Mouse (Mus musculus) C2C12 (cell line): Measurements from ENCODE around the gene Spef2. TPM values are rescaled to one million over a fixed set of nuclear protein-coding genes. Genes with fewer than 3 reads are reported as not detected.

Experiments used
- H3K27me3 ChIP-seq: one replicate; pipeline ENCODE4 v1.6.1; 2011; ENCODE audit not compliant: control insufficient read depth, insufficient read depth, insufficient read length
- H3K36me3 ChIP-seq: one replicate; pipeline ENCODE4 v1.6.1; 2011; ENCODE audit not compliant: control insufficient read depth, insufficient read depth
- H3K4me3 ChIP-seq: one replicate; pipeline ENCODE4 v1.5.1; 2011; ENCODE audit warnings: mild to moderate bottlenecking, control low read depth; ENCODE audit not compliant: poor library complexity, insufficient read depth, severe bottlenecking
- H3K79me2 ChIP-seq: one replicate; pipeline ENCODE4 v1.6.1; 2011; ENCODE audit not compliant: control insufficient read depth, insufficient read depth
- H3K79me3 ChIP-seq: one replicate; pipeline ENCODE4 v1.6.1; 2011; ENCODE audit warnings: low read depth, control low read depth
- H3ac ChIP-seq: one replicate; pipeline ENCODE3; 2011; ENCODE audit warnings: low read depth; ENCODE audit not compliant: control insufficient read depth, insufficient read length
- CEBPB ChIP-seq: IDR thresholded peaks from one replicate; pipeline ENCODE4 v1.6.1; 2011; ENCODE audit warnings: low read depth, mild to moderate bottlenecking, control low read depth, moderate library complexity
- CTCF ChIP-seq: IDR thresholded peaks from one replicate; pipeline ENCODE4 v1.5.1; 2011; ENCODE audit not compliant: control insufficient read depth, insufficient read depth, insufficient read length
- FOSL1 ChIP-seq: IDR thresholded peaks from one replicate; pipeline ENCODE4 v1.8.0; 2011; ENCODE audit warnings: mild to moderate bottlenecking, low read length; ENCODE audit not compliant: poor library complexity, insufficient read depth, severe bottlenecking
- MAX ChIP-seq: IDR thresholded peaks from one replicate; pipeline ENCODE4 v1.6.1; 2011; ENCODE audit warnings: mild to moderate bottlenecking, control low read depth
- MYOD1 ChIP-seq: IDR thresholded peaks from one replicate; pipeline ENCODE4 v1.6.1; 2011; ENCODE audit warnings: low read depth; ENCODE audit not compliant: control insufficient read depth, insufficient read length
- MYOG ChIP-seq: IDR thresholded peaks from one replicate; pipeline ENCODE4 v1.6.1; 2011; ENCODE audit not compliant: control insufficient read depth, insufficient read length; ENCODE audit errors: extremely low read depth
- USF1 ChIP-seq: IDR thresholded peaks from one replicate; pipeline ENCODE4 v1.6.1; 2011; ENCODE audit warnings: low read depth, mild to moderate bottlenecking, control low read depth, moderate library complexity
- polyA plus RNA-seq: library from polyadenylated mRNA; unstranded; fragments of >200 nt; fragmentation: generic; extraction: Trizol; gene quantifications from one replicate; pipeline ENCODE4 v1.2.1, GENCODE M21; 2012; ENCODE audit warnings: missing spikeins

Spef2 gene
- polyA plus RNA-seq, 1 experiment: not detected

GRCm38 (mm10) chr15:9548951-9549350 is 199.7 kb downstream of the Spef2 start:
- no peak overlapping the region for H3ac ChIP-seq
- TF ChIP-seq CTCF (no peak), CEBPB (no peak), FOSL1 (no peak), MAX (no peak), MYOD1 (no peak), MYOG (no peak)
- no peak overlapping the region for H3K4me3 ChIP-seq
- no peaks in the 10 kb centered on the region for H3K27me3 ChIP-seq
- no peaks in the 10 kb centered on the region for H3K79me3 ChIP-seq
- no peaks in the 10 kb centered on the region for H3K79me2 ChIP-seq
- H3K36me3 ChIP-seq: no peaks in the 10 kb centered on the region

DNA sequence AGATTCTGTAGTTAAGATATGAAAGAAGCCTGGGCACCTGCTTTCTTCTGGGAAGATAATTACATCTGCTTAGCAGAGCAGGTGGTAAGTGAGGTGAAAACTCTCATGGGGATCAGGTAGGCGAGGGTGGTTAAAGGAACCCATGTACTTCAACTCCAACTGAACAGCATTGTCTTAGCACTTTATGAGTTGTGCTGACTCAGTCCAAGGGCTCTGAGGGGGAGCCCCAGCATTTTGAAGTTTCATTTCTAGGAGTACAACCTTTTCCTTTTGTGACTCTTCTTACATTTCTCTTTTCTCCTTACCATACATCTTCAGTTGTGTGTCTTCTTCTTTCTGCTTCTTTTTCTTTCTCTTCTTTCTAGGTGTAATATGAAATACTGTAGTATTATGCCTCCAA is 213.5 kb downstream of the Spef2 start:
- no peaks in the 10 kb centered on the region for H3K79me3 ChIP-seq
- no peaks in the 10 kb centered on the region for H3K36me3 ChIP-seq
- no peaks in the 10 kb centered on the region for H3K79me2 ChIP-seq
- TF ChIP-seq MAX: no peak
- no peak for TF ChIP-seq MYOG
- no peak for TF ChIP-seq CTCF
- no peak for TF ChIP-seq MYOD1
- no peak for TF ChIP-seq FOSL1
- no peak for TF ChIP-seq CEBPB
- no peak for TF ChIP-seq USF1
- no peak overlapping the region for H3K4me3 ChIP-seq
- H3ac ChIP-seq: no peak overlapping the region
- H3K27me3 ChIP-seq: no peaks in the 10 kb centered on the region

GRCm38 (mm10) chr15:9533356-9533902 is 215.2 kb downstream of the Spef2 start:
- TF ChIP-seq CTCF: no peak
- no peak for TF ChIP-seq FOSL1
- TF ChIP-seq USF1: no peak
- no peak for TF ChIP-seq MYOG
- TF ChIP-seq MYOD1: no peak
- TF ChIP-seq MAX: no peak
- no peak for TF ChIP-seq CEBPB
- no peaks in the 10 kb centered on the region for H3K79me3 ChIP-seq
- H3K79me2 ChIP-seq: no peaks in the 10 kb centered on the region
- no peak overlapping the region for H3ac ChIP-seq
- H3K36me3 ChIP-seq: no peaks in the 10 kb centered on the region
- no peaks in the 10 kb centered on the region for H3K27me3 ChIP-seq
- no peak overlapping the region for H3K4me3 ChIP-seq

DNA sequence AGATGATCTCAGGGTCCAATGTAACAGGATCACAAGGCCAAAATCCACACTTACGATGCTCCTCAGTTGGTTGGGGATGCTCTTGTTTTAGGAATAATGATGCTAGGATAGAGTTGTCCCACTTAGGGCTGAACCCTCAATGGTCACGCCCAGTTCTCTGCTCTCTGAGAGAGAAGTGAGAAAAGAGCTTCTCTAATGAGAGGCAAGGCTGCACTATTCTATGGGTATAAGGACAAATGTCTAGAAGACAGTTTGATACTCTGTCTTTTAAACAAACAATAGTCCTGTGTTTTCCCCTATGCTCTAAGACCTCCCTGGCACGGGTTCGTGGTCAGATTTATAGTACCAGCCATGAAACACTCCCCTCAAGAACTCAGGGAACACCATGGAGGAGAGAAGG is 218.6 kb downstream of the Spef2 start, which contains the start of gene Il7r:
Gene Il7r, minus strand, starts transcription at position 101 of the 400 bp plus-strand sequence.
- Histone ChIP-seq H3ac (no peak within 1 kb of the TSS), H3K79me3 (no peaks in the 10 kb centered on the region), H3K79me2 (no peaks in the 10 kb centered on the region), H3K36me3 (no peaks in the 10 kb centered on the region), H3K4me3 (no peak within 1 kb of the TSS), H3K27me3 (no peaks in the 10 kb centered on the region)
- no peak for TF ChIP-seq FOSL1
- no peak for TF ChIP-seq USF1
- no peak for TF ChIP-seq MAX
- no peak for TF ChIP-seq CEBPB
- TF ChIP-seq MYOG: no peak

DNA sequence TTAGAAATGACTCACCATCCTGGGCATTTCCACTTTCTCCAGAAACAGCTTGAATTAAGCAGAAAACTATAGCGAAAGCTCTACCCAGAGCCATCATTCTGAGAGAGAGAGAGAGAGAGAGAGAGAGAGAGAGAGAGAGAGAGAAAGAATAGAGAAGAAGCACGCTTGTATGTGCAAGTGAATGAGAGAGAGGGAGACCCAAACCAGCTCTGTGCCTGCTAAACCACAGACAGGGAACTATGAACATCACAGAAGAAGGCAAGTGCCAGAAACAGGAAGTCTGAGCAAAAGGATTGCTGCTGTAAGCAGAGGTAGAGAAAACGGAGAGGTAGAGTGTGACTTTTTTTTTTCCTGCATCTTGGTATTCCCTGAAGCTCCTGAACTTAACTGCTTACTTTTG is 219.0 kb downstream of the Spef2 start:
- Histone ChIP-seq H3K4me3 (no peak overlapping the region), H3K36me3 (no peaks in the 10 kb centered on the region), H3K79me3 (no peaks in the 10 kb centered on the region), H3K27me3 (no peaks in the 10 kb centered on the region), H3K79me2 (no peaks in the 10 kb centered on the region), H3ac (no peak overlapping the region)
- TF ChIP-seq MAX: no peak
- TF ChIP-seq CEBPB: no peak
- TF ChIP-seq MYOG: no peak
- no peak for TF ChIP-seq MYOD1
- no peak for TF ChIP-seq FOSL1
- no peak for TF ChIP-seq USF1
- TF ChIP-seq CTCF: no peak

Other genes with a start within 250 kb of the Spef2 start
- not detected for gene Il7r, start 218.7 kb downstream of the Spef2 start, polyA plus RNA-seq